Mouse (Mus musculus) ES-E14 (cell line): ENCODE measurements at regions not wholly inside any gene's neighbourhood (a gene's known extent, or its start where the extent isn't known, plus 50 kb on each side); places are given as distances from the start of the nearest gene placed in this dataset.

ENCODE experiments used
- DNase-seq: peaks from one replicate; pipeline ENCODE4 v3.0.0-alpha.2; 2013; ENCODE audit warnings: low read depth, low spot score
- H3K27ac ChIP-seq: 2 replicates; pipeline ENCODE4 v1.5.1; 2012; ENCODE audit warnings: low read depth, mild to moderate bottlenecking, low read length, moderate library complexity, mixed read lengths; ENCODE audit not compliant: poor library complexity, insufficient read depth, severe bottlenecking
- H3K36me3 ChIP-seq: 2 replicates; pipeline ENCODE4 v1.6.1; 2012; ENCODE audit warnings: mild to moderate bottlenecking, low read length, moderate library complexity, mixed read lengths; ENCODE audit not compliant: control insufficient read depth, poor library complexity, insufficient read depth, severe bottlenecking
- H3K4me1 ChIP-seq, 2 experiments: fragments of 150-350 bp in 1 of 2; sonication (generic) in 1 of 2; 2 replicates each; pipeline ENCODE4 v1.6.1; 2012; ENCODE audit warnings: low read length in 2 of 2, mild to moderate bottlenecking in 1 of 2, mixed read lengths in 1 of 2; ENCODE audit not compliant: control insufficient read depth in 2 of 2, insufficient read depth in 2 of 2, poor library complexity in 1 of 2
- H3K4me3 ChIP-seq, 2 experiments: fragments of 150-350 bp in 1 of 2; sonication (generic) in 1 of 2; 2 replicates each; pipeline ENCODE4 v1.5.1; 2012; ENCODE audit warnings: low read length in 2 of 2, low read depth in 1 of 2, mild to moderate bottlenecking in 1 of 2, mixed read lengths in 1 of 2; ENCODE audit not compliant: insufficient read depth in 1 of 2, poor library complexity in 1 of 2, severe bottlenecking in 1 of 2
- H3K9ac ChIP-seq: 2 replicates; pipeline ENCODE4 v1.6.1; 2012; ENCODE audit warnings: low read depth, mild to moderate bottlenecking, low read length, mixed read lengths; ENCODE audit not compliant: poor library complexity, insufficient read depth, severe bottlenecking
- H3K9me3 ChIP-seq: fragments of 150-350 bp; sonication (generic); 2 replicates; pipeline ENCODE4 v1.6.1; 2012; ENCODE audit warnings: low read depth, mild to moderate bottlenecking, low read length; ENCODE audit not compliant: control insufficient read depth, insufficient read depth
- CHD2 ChIP-seq: IDR thresholded peaks from 2 replicates; pipeline ENCODE4 v1.6.1; 2014; ENCODE audit warnings: mild to moderate bottlenecking, low read depth, low read length, inconsistent platforms
- HCFC1 ChIP-seq: IDR thresholded peaks from 2 replicates; pipeline ENCODE4 v1.6.1; 2012; ENCODE audit warnings: low read length, inconsistent platforms, borderline replicate concordance; ENCODE audit not compliant: insufficient read depth
- MAFK ChIP-seq: IDR thresholded peaks from 2 replicates; pipeline ENCODE4 v1.6.1; 2014; ENCODE audit warnings: mild to moderate bottlenecking, low read depth, low read length, inconsistent platforms; ENCODE audit not compliant: insufficient read depth
- ZC3H11A ChIP-seq: IDR thresholded peaks from 2 replicates; pipeline ENCODE4 v1.6.1; 2012; ENCODE audit warnings: low read depth, mild to moderate bottlenecking, inconsistent platforms, low read length, borderline replicate concordance
- ZNF384 ChIP-seq: IDR thresholded peaks from 2 replicates; pipeline ENCODE4 v1.6.1; 2012; ENCODE audit warnings: low read depth, low read length, inconsistent platforms
- in situ Hi-C, 2 experiments: fragments of 600-800 bp; cut with MboI; formaldehyde crosslinking; loops; one replicate each; pipeline ENCODE4 v1.15.1; 2025; ENCODE audit warnings: low sequenced_read_pairs in 2 of 2, inconsistent platforms in 1 of 2; ENCODE audit not compliant: unreplicated experiment in 2 of 2

- in situ Hi-C loops: no loop called here
Observed at GRCm38 (mm10) chr4:71613720-71614119, 144.0 kb downstream of the Gm11232 start.

DNA sequence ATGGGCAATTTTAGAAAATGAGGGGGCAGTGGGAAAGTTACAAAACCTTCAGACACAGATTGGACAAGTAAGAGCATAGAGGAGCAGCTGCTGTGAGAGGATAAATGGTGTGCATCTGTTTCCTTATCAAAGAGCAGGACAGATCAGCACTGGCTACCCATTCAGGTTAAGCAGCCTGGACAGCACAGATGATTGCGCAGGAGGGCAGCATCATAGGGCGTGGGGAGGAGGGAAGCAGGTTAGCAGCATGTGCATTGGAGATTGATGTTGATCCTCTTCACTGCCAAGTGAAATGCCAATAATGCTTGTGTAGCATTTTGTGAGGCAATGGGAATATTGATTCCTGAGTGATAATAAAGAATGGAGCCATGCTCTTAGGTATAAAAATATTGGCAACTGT, 171.9 kb downstream of the Gm11232 start:
- no peaks in the 10 kb centered on the region for H3K36me3 ChIP-seq
- in situ Hi-C loops: no loop called here

More at GRCm38 (mm10) chr4:71613720-71614119, 144.0 kb downstream of the Gm11232 start:
- no peak overlapping the region for H3K27ac ChIP-seq
- H3K4me1 ChIP-seq: no peaks in the 10 kb centered on the region
- H3K4me3 ChIP-seq: no peak overlapping the region
- no peak overlapping the region for H3K9ac ChIP-seq
- H3K9me3 ChIP-seq: peaks cover 12% of the 10 kb centered on the region; the same call in 1 of the 2 replicates
- H3K36me3 ChIP-seq: no peaks in the 10 kb centered on the region
- TF ChIP-seq HCFC1: no peak
- TF ChIP-seq ZC3H11A: no peak
- DNase-seq: no peak

GRCm38 (mm10) chr4:71560656-71561055, 197.1 kb downstream of the Gm11232 start:
- in situ Hi-C loops: no loop called here

More for the DNA sequence above, 171.9 kb downstream of the Gm11232 start:
- no peak for TF ChIP-seq CHD2
- no peak for TF ChIP-seq ZNF384
- no peak for TF ChIP-seq MAFK
- no peak for TF ChIP-seq ZC3H11A
- no peak for TF ChIP-seq HCFC1
- Histone ChIP-seq H3K9ac (no peak overlapping the region), H3K4me1 (no peaks in the 10 kb centered on the region), H3K9me3 (no peaks in the 10 kb centered on the region), H3K4me3 (no peak overlapping the region), H3K27ac (no peak overlapping the region)
- no peak for DNase-seq

GRCm38 (mm10) chr4:71539200-71539599, 218.6 kb downstream of the Gm11232 start:
- in situ Hi-C loops: no loop called here
- H3K9ac ChIP-seq: no peak overlapping the region
- no peak for TF ChIP-seq ZC3H11A
- TF ChIP-seq ZNF384: no peak
- no peak for TF ChIP-seq MAFK
- TF ChIP-seq HCFC1: no peak
- no peak for TF ChIP-seq CHD2
- no peaks in the 10 kb centered on the region for H3K36me3 ChIP-seq
- H3K9me3 ChIP-seq: no peaks in the 10 kb centered on the region
- H3K4me1 ChIP-seq: no peaks in the 10 kb centered on the region
- H3K27ac ChIP-seq: no peak overlapping the region
- DNase-seq: no peak
- no peak overlapping the region for H3K4me3 ChIP-seq

More at GRCm38 (mm10) chr4:71560656-71561055, 197.1 kb downstream of the Gm11232 start:
- Histone ChIP-seq H3K27ac (no peak overlapping the region), H3K36me3 (no peaks in the 10 kb centered on the region), H3K9ac (no peak overlapping the region), H3K4me3 (no peak overlapping the region), H3K9me3 (no peaks in the 10 kb centered on the region), H3K4me1 (no peaks in the 10 kb centered on the region)
- TF ChIP-seq CHD2: no peak
- TF ChIP-seq ZNF384: no peak
- no peak for TF ChIP-seq ZC3H11A
- TF ChIP-seq MAFK: no peak
- TF ChIP-seq HCFC1: no peak
- no peak for DNase-seq

DNA sequence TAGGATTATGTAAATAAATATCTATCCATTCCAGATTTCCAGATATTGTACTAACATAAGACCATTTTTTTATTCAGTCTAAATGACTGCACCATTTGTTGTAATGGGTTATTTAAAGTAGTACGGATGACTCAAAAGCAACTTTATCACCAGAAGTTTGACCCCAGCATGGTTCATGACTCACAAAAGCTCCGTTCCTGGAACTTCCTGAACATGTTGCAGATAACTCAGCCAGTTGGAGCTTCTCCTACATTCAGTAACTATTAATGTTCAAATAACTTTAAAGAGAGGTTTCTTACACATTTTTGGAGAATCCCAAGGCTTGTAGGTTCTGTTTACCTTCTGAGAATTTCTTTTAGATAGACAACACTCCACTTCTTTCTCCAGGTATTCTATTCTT, 219.8 kb downstream of the Gm11232 start:
- H3K36me3 ChIP-seq: no peaks in the 10 kb centered on the region
- H3K4me3 ChIP-seq: no peak overlapping the region
- in situ Hi-C loops: no loop called here
- DNase-seq: no peak
- H3K27ac ChIP-seq: no peak overlapping the region
- H3K9me3 ChIP-seq: no peaks in the 10 kb centered on the region
- H3K9ac ChIP-seq: no peak overlapping the region
- TF ChIP-seq ZNF384 (no peak), HCFC1 (no peak), CHD2 (no peak), MAFK (no peak), ZC3H11A (no peak)
- no peaks in the 10 kb centered on the region for H3K4me1 ChIP-seq
